Mouse (Mus musculus) midbrain, embryonic 14.5 days (tissue): ENCODE results near the gene Tex13b. TPM values are rescaled to one million over a fixed set of nuclear protein-coding genes. Genes with fewer than 3 reads are reported as not detected.
A peak's percentile ranks its signal among the peaks of the same experiment; 100 is the strongest.
"Not testable (repeated sequence)": the region's sequence is repeated elsewhere in the genome, so short reads cannot be mapped to it uniquely, and the experiment has no call there.

Experiments used
- ATAC-seq: fragments of 200-750 bp; cut with Nextera tagmentation; 2 replicates; pipeline ENCODE4 v1.8.0; 2017; ENCODE audit warnings: moderate number of reproducible peaks, moderate library complexity; ENCODE audit not compliant: low FRiP score, low TSS enrichment
- DNase-seq: peaks from one replicate; pipeline ENCODE4 v3.0.0-alpha.2; 2015
- H3K27ac ChIP-seq: fragments of 300-500 bp; sonication (generic); replicated peaks from 2 replicates; pipeline ENCODE4 v1.5.1; 2014; ENCODE audit warnings: mild to moderate bottlenecking, low read depth, low read length, moderate library complexity
- H3K27me3 ChIP-seq: fragments of 300-500 bp; sonication (generic); 2 replicates; pipeline ENCODE4 v1.6.1; 2014; ENCODE audit warnings: low read length, control low read depth, mixed read lengths; ENCODE audit not compliant: control insufficient read depth, insufficient read depth
- H3K36me3 ChIP-seq: fragments of 300-500 bp; sonication (generic); 2 replicates; pipeline ENCODE4 v1.6.1; 2014; ENCODE audit warnings: low read length, control low read depth; ENCODE audit not compliant: control insufficient read depth, insufficient read depth
- H3K4me1 ChIP-seq: fragments of 300-500 bp; sonication (generic); 2 replicates; pipeline ENCODE4 v1.6.1; 2014; ENCODE audit warnings: mild to moderate bottlenecking, antibody characterized with exemption, low read length, control low read depth; ENCODE audit not compliant: control insufficient read depth, insufficient read depth
- H3K4me2 ChIP-seq: fragments of 300-500 bp; sonication (generic); 2 replicates; pipeline ENCODE4 v1.6.1; 2014; ENCODE audit warnings: mild to moderate bottlenecking, low read length, moderate library complexity
- H3K4me3 ChIP-seq: fragments of 300-500 bp; sonication (generic); replicated peaks from 2 replicates; pipeline ENCODE4 v1.5.1; 2014; ENCODE audit warnings: low read depth, low read length
- H3K9ac ChIP-seq: fragments of 300-500 bp; sonication (generic); replicated peaks from 2 replicates; pipeline ENCODE4 v1.6.1; 2014; ENCODE audit warnings: mild to moderate bottlenecking, low read length, moderate library complexity
- H3K9me3 ChIP-seq: fragments of 300-500 bp; sonication (generic); 2 replicates; pipeline ENCODE4 v1.6.1; 2016; ENCODE audit warnings: low read length, control low read depth, mixed read lengths; ENCODE audit not compliant: control insufficient read depth
- WGBS: fragments of 180-500 bp; shearing (Covaris S2); extraction: QIAGEN DNeasy Blood & Tissue Kit; methylation state at CpG from one replicate; pipeline ENCODE4 v1.1.7; 2014; 5-methylcytosine and 5-hydroxymethylcytosine counted together
- polyA plus RNA-seq: library from polyadenylated mRNA; unstranded; fragments of >200 nt; fragmentation: Nextera tagmentation; extraction: Ambion mirVana; gene quantifications from 2 replicates; pipeline ENCODE4 v1.2.1, GENCODE M21; 2014

The Tex13b gene
- not detected in 2 replicates for polyA plus RNA-seq

- no peaks in the 10 kb centered on the region for H3K36me3 ChIP-seq
- H3K4me2 ChIP-seq, result no peak within 1 kb of the TSS
- H3K4me1 ChIP-seq, result no peaks in the 10 kb centered on the region
- WGBS, result 94% methylated on average over 22 of the region's 22 CpGs
- no peaks in the 10 kb centered on the region for H3K9me3 ChIP-seq
- H3K4me3 ChIP-seq, result no peak within 1 kb of the TSS
- no peaks in the 10 kb centered on the region for H3K27me3 ChIP-seq
- no peak within 1 kb of the TSS for H3K9ac ChIP-seq
- no peak within 1 kb of the TSS for H3K27ac ChIP-seq
- ATAC-seq (no peak), DNase-seq (no peak)
These were observed at the start of gene Tex13b for GRCm38 (mm10) chrX:140813312-140814006. Tex13b (minus strand) TSS chrX:140813433.

GRCm38 (mm10) chrX:140862760-140863159, 49.5 kb upstream of the Tex13b start:
- Histone ChIP-seq H3K9me3 (no peaks in the 10 kb centered on the region), H3K36me3 (no peaks in the 10 kb centered on the region), H3K4me3 (no peak overlapping the region), H3K4me1 (no peaks in the 10 kb centered on the region), H3K27me3 (no peaks in the 10 kb centered on the region), H3K27ac (no peak overlapping the region), H3K4me2 (no peak overlapping the region), H3K9ac (no peak overlapping the region)
- DNase-seq, result no peak
- WGBS, result 92% methylated on average over 6 of the region's 6 CpGs
- ATAC-seq, result no peak

DNA sequence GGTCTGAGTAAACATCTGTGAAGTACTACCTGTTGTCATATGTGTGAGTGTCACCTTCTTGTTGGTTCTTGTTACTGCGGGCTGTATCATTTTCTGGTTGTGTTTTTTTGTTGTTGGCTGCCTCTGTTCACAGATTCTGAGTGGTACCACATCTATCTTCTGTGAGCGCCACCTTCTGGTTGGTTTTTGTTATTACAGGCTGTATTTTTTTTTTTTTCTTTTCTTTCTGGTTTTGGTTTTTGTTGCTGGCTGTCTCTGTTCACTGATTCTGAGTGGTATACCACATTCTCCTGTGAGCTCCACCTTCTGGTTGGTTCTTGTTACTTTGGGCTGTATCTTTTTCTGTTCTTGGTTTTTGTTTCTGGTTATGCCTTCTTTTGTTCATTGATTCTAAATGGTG, 44.2 kb upstream of the Tex13b start:
- no peak for ATAC-seq
- 38% methylated on average over 2 of the region's 2 CpGs for WGBS
- H3K27me3 ChIP-seq, result no peaks in the 10 kb centered on the region

GRCm38 (mm10) chrX:140857040-140857439, 43.8 kb upstream of the Tex13b start:
- WGBS, result 71% methylated on average over 5 of the region's 5 CpGs
- not testable (repeated sequence) for H3K27me3 ChIP-seq, H3K4me2 ChIP-seq, H3K27ac ChIP-seq, ATAC-seq, H3K9me3 ChIP-seq, H3K36me3 ChIP-seq, H3K4me3 ChIP-seq, H3K9ac ChIP-seq, H3K4me1 ChIP-seq
- peak; percentile 1 for DNase-seq

More for the DNA sequence above, 44.2 kb upstream of the Tex13b start:
- peak; percentile 37 for DNase-seq
- no peak overlapping the region for H3K4me2 ChIP-seq
- no peaks in the 10 kb centered on the region for H3K4me1 ChIP-seq
- no peak overlapping the region for H3K9ac ChIP-seq
- no peak overlapping the region for H3K27ac ChIP-seq
- H3K36me3 ChIP-seq, result no peaks in the 10 kb centered on the region
- no peak overlapping the region for H3K4me3 ChIP-seq
- H3K9me3 ChIP-seq, result no peaks in the 10 kb centered on the region

- Histone ChIP-seq H3K9ac (no peak overlapping the region), H3K4me2 (no peak overlapping the region), H3K4me1 (no peaks in the 10 kb centered on the region), H3K9me3 (no peaks in the 10 kb centered on the region), H3K36me3 (no peaks in the 10 kb centered on the region), H3K27me3 (no peaks in the 10 kb centered on the region), H3K27ac (no peak overlapping the region), H3K4me3 (no peak overlapping the region)
- WGBS, result 67% methylated on average over 3 of the region's 3 CpGs
- DNase-seq, result no peak
- ATAC-seq, result no peak
These were observed 41.3 kb upstream of the Tex13b start for GRCm38 (mm10) chrX:140854561-140854960.

GRCm38 (mm10) chrX:140845401-140845800, 32.2 kb upstream of the Tex13b start:
- ATAC-seq, H3K36me3 ChIP-seq, H3K4me1 ChIP-seq, H3K4me3 ChIP-seq, H3K9ac ChIP-seq, DNase-seq, H3K4me2 ChIP-seq, H3K27me3 ChIP-seq, H3K9me3 ChIP-seq, H3K27ac ChIP-seq: not testable (repeated sequence)
- WGBS, result 88% methylated on average over 1 of the region's 1 CpGs

DNA sequence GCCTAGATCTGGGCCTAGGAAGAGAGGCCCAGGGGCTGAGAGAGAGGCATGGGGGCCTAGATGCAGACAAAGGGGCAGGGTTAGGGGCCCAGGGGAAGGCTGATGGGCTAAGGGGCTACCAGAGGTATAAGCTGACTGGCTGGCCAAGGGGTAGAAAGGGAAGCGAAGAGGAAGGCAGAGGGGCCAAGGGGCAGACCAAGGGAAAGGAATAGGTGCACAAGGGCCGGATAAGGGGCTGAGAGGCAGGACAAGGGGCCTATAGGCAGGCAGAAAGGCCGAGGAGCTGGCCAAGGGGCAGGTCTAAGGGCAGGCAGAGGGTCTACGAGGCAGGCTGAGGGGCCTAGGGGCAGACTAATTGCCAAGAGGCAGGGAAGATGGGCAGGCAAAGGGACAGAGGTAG, 26.7 kb upstream of the Tex13b start:
- no peak for DNase-seq
- Histone ChIP-seq H3K9me3 (no peaks in the 10 kb centered on the region), H3K9ac (no peak overlapping the region), H3K4me2 (no peak overlapping the region), H3K27me3 (no peaks in the 10 kb centered on the region), H3K27ac (no peak overlapping the region), H3K4me3 (no peak overlapping the region), H3K4me1 (no peaks in the 10 kb centered on the region), H3K36me3 (no peaks in the 10 kb centered on the region)
- no peak for ATAC-seq
- 74% methylated on average over 4 of the region's 4 CpGs for WGBS

GRCm38 (mm10) chrX:140838077-140838476, 24.8 kb upstream of the Tex13b start:
- Histone ChIP-seq H3K4me3 (no peak overlapping the region), H3K36me3 (no peaks in the 10 kb centered on the region), H3K27me3 (no peaks in the 10 kb centered on the region), H3K9ac (no peak overlapping the region), H3K9me3 (no peaks in the 10 kb centered on the region), H3K27ac (no peak overlapping the region), H3K4me1 (no peaks in the 10 kb centered on the region), H3K4me2 (no peak overlapping the region)
- 88% methylated on average over 3 of the region's 3 CpGs for WGBS
- ATAC-seq (no peak), DNase-seq (no peak)

GRCm38 (mm10) chrX:140831706-140832105, 18.5 kb upstream of the Tex13b start:
- Histone ChIP-seq H3K4me2 (no peak overlapping the region), H3K9ac (no peak overlapping the region), H3K9me3 (no peaks in the 10 kb centered on the region), H3K4me1 (no peaks in the 10 kb centered on the region), H3K4me3 (no peak overlapping the region), H3K36me3 (no peaks in the 10 kb centered on the region), H3K27ac (no peak overlapping the region), H3K27me3 (no peaks in the 10 kb centered on the region; the same call in none of the 2 replicates)
- DNase-seq (no peak), ATAC-seq (no peak)
- 69% methylated on average over 4 of the region's 4 CpGs for WGBS
